ENCODE assay signal across 11 mouse cellular contexts in genomic region chr14:62882061-62882614, GRCm38 (mm10). TPM values are rescaled to one million over a fixed set of nuclear protein-coding genes. Genes with fewer than 3 reads are reported as not detected.
A peak's percentile ranks its signal among the peaks of the same experiment; 100 is the strongest.
DNase-seq lines count a peak whose midpoint lies in the region; ATAC-seq and TF ChIP-seq lines count a peak whose summit lies in the region.
"Had no signal": no experiment of that assay in that cellular context is flagged by ENCODE, and none has a peak within 500 bp of the region (broad histone marks: within the 10 kb centered on the region; RNA-seq: fewer than 3 reads in every experiment).

No protein-coding gene starts in this region.

- WGBS in liver, postnatal 0 days (ENCODE audit: insufficient replicate concordance): 51% methylated on average over 4 of the region's 4 CpGs
- WGBS in stomach, postnatal 0 days: 47% methylated on average over 4 of the region's 4 CpGs

- TF ChIP-seq CTCF in gastrocnemius, adult 2 months (IDR thresholded peaks at IDR 0.05): peak; percentile 11; the same call in 1 of the 2 replicates
- peak; percentile 28; the same call in 1 of the 2 replicates for TF ChIP-seq CTCF in liver, postnatal 0 days (IDR thresholded peaks at IDR 0.05; ENCODE audit: low read depth)
- TF ChIP-seq CTCF in brain, embryonic 14.5 days (IDR thresholded peaks at IDR 0.05; ENCODE audit: borderline replicate concordance, extremely low read depth, insufficient read depth, insufficient read length): peak; percentile 31; the same call in 1 of the 2 replicates
- peak; percentile 39 for TF ChIP-seq CTCF in stomach, postnatal 0 days (IDR thresholded peaks at IDR 0.05; ENCODE audit: low read depth)

- no peaks in the 10 kb centered on the region for H3K36me3 ChIP-seq in liver, postnatal 0 days (replicated peaks; ENCODE audit: insufficient read depth, low read length)
- no peaks in the 10 kb centered on the region for H3K36me3 ChIP-seq in stomach, postnatal 0 days (ENCODE audit: control insufficient read depth, insufficient read depth, low read length)
- H3K36me3 ChIP-seq: embryonic facial prominence, embryonic 10.5 days; hindbrain, embryonic 13.5 days had no signal

- no peak overlapping the region for H3K9ac ChIP-seq in liver, postnatal 0 days (replicated peaks)
- H3K9ac ChIP-seq in stomach, postnatal 0 days (ENCODE audit: low read length): no peak overlapping the region
- H3K9ac ChIP-seq: hindbrain, embryonic 13.5 days had no signal

- H3K27ac ChIP-seq in gastrocnemius, adult 2 months: peak overlapping the region; percentile 88; the same call in 1 of the 2 replicates
- no peak overlapping the region for H3K27ac ChIP-seq in liver, postnatal 0 days (ENCODE audit: low read depth)
- H3K27ac ChIP-seq in stomach, postnatal 0 days (replicated peaks): no peak overlapping the region
- H3K27ac ChIP-seq: embryonic facial prominence, embryonic 10.5 days; hindbrain, embryonic 13.5 days had no signal

- H3K4me1 ChIP-seq in liver, postnatal 0 days (ENCODE audit: insufficient read depth): peaks cover 43% of the 10 kb centered on the region
- H3K4me1 ChIP-seq in stomach, postnatal 0 days (replicated peaks; ENCODE audit: control insufficient read depth, insufficient read depth): peaks cover 3% of the 10 kb centered on the region

- H3K4me2 ChIP-seq in liver, postnatal 0 days (ENCODE audit: low read depth, low read length): no peak overlapping the region
- no peak overlapping the region for H3K4me2 ChIP-seq in stomach, postnatal 0 days (replicated peaks; ENCODE audit: low read depth)
- H3K4me2 ChIP-seq: hindbrain, embryonic 13.5 days had no signal

- no peaks in the 10 kb centered on the region for H3K27me3 ChIP-seq in liver, postnatal 0 days (ENCODE audit: insufficient read depth, low read length)
- H3K27me3 ChIP-seq in stomach, postnatal 0 days (ENCODE audit: control insufficient read depth, insufficient read depth, low read length): no peaks in the 10 kb centered on the region
- H3K27me3 ChIP-seq: hindbrain, embryonic 13.5 days had no signal

- intact Hi-C loops in gastrocnemius, adult 2 months (cut with DNase I): loop anchor here (5.0 kb wide), 1 partner anchor 35 kb away; no protein-coding TSS in a partner anchor

- ATAC-seq in liver, postnatal 0 days: no peak
- ATAC-seq in stomach, postnatal 0 days (ENCODE audit: low FRiP score, low TSS enrichment): no peak
- no peak for ATAC-seq in CD4-positive, CD25-positive, alpha-beta regulatory T cell, adult 4 months

- TF ChIP-seq POLR2A in brain, embryonic 14.5 days (IDR thresholded peaks at IDR 0.05; ENCODE audit: borderline replicate concordance, extremely low read depth, insufficient read depth, insufficient read length, poor library complexity, severe bottlenecking): no peak

- no peak for DNase-seq in gastrocnemius, adult 2 months
- DNase-seq in gastrocnemius, adult 8-10 months (ENCODE audit: low spot score in 2 of 2): no peak
- no peak for DNase-seq in liver, postnatal 0 days
- DNase-seq in liver: no peak
- DNase-seq in brain, embryonic 14.5 days (ENCODE audit: low read depth): no peak
- DNase-seq in stomach, postnatal 0 days (ENCODE audit: low spot score): no peak
- no peak for DNase-seq in ovary, postnatal 36 days (ENCODE audit: low spot score)
- DNase-seq: kidney, postnatal 10 days had no signal

- no peak overlapping the region for H3K4me3 ChIP-seq in gastrocnemius, adult 2 months
- no peak overlapping the region for H3K4me3 ChIP-seq in liver, postnatal 0 days (ENCODE audit: low read depth, low read length)
- H3K4me3 ChIP-seq in stomach, postnatal 0 days (ENCODE audit: low read depth, low read length): no peak overlapping the region
- H3K4me3 ChIP-seq: embryonic facial prominence, embryonic 10.5 days; hindbrain, embryonic 13.5 days had no signal

- no peaks in the 10 kb centered on the region for H3K9me3 ChIP-seq in liver, postnatal 0 days (ENCODE audit: low read length)
- H3K9me3 ChIP-seq in stomach, postnatal 0 days (ENCODE audit: control insufficient read depth, low read length): no peaks in the 10 kb centered on the region
- H3K9me3 ChIP-seq: embryonic facial prominence, embryonic 10.5 days; hindbrain, embryonic 13.5 days had no signal

- no peak for TF ChIP-seq EP300 in liver, postnatal 0 days (IDR thresholded peaks at IDR 0.05; ENCODE audit: low read depth)
- no peak for TF ChIP-seq EP300 in stomach, postnatal 0 days (optimal IDR thresholded peaks at IDR 0.05)

RNA-seq across cellular contexts. Expression of gene Wdfy2, which starts 44.7 kb away (rescaled TPM):
- 1 to 10 TPM; 8.0 TPM for total RNA-seq in gastrocnemius, adult 2 months (2021)
- total RNA-seq in gastrocnemius, adult 8-10 months (2022): 1 to 10 TPM; 5.9 to 6.4 (median 6.1) TPM
- 1.7 and 2.0 TPM in 2 replicates for polyA plus RNA-seq in liver, postnatal 0 days (2015; fragmentation: Nextera tagmentation; extraction: Ambion mirVana)
- 11.4 and 15.4 TPM in 2 replicates for polyA plus RNA-seq in brain, embryonic 14.5 days (2012; rRNA removed)
- polyA plus RNA-seq in stomach, postnatal 0 days (2015; fragmentation: Nextera tagmentation; extraction: Ambion mirVana): 2.4 and 2.5 TPM in 2 replicates
- 1 to 10 TPM; 4.5 to 6.2 TPM for polyA plus RNA-seq in CD4-positive, CD25-positive, alpha-beta regulatory T cell, adult 4 months (2017; shearing (Covaris generic))
